Mouse (Mus musculus) cerebellum, postnatal 36 days (tissue): ENCODE measurements around the gene Vwa1.

ENCODE experiments used
- DNase-seq, 2 experiments: peaks; one replicate each; pipeline ENCODE4 v3.0.0; 2021 to 2022; ENCODE audit warnings: mixed read lengths in 2 of 2

Gene Vwa1

DNA sequence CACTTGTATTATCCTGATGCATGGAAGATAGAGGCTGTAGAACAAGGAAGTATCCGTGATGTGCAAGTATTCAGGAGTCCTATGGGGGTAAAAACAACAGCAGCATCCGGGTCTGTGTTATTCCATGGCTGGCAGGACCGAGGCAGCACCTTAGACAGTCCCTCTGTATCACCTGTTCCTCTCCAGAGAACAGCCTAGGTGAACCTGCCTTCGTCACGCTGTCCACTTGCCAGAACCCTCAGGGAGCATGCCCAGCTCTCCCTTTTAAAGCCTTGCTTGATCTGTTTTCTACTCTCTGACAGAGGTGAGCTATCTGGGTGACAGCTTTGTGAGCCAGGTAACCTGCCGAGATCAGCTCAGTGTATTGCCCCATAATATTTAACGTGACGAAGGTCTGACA, 30.0 kb downstream of the Vwa1 start:
- peak; percentile 55 to 60 for DNase-seq

DNA sequence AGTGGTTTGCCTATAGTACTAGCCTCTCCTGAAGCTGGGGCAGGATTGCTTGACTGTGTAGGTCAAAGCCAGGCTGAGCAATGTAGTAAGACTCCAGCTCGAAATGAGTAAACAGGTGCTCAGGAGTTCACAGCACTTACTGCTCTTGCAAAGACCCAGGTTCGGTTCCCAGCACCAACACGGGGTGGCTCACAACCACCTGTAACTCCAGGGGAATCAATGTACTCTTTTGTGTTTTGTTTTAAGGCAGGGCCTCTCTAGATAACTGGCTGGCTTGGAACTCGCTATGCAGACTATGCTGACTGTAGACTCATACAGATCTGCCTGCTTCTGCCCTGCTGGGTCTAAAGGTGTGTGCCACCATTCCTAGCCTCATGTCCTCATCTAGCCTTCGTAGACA, 31.8 kb downstream of the Vwa1 start:
- no peak for DNase-seq

DNA sequence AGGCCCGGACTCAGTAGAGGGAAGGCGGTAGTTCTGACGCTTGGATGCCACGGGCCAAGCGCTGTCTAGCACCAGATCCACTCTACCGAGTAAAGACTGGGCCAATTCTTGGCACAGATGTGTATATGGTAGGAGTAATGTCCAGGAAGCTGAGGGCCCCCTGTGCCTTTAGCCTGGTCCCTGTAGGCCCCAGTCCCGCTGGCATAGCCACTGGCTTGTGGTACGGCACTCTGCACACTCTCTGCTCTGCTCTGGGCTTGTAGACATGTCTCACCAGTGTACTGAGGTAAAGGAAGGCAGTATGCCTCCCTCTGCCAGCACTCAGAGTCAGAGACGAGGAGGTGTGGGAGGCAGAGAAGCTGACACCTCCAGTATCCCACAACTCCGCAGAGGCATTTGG, 33.8 kb downstream of the Vwa1 start:
- DNase-seq: peak in 1 of 2 experiments; percentile 28

DNA sequence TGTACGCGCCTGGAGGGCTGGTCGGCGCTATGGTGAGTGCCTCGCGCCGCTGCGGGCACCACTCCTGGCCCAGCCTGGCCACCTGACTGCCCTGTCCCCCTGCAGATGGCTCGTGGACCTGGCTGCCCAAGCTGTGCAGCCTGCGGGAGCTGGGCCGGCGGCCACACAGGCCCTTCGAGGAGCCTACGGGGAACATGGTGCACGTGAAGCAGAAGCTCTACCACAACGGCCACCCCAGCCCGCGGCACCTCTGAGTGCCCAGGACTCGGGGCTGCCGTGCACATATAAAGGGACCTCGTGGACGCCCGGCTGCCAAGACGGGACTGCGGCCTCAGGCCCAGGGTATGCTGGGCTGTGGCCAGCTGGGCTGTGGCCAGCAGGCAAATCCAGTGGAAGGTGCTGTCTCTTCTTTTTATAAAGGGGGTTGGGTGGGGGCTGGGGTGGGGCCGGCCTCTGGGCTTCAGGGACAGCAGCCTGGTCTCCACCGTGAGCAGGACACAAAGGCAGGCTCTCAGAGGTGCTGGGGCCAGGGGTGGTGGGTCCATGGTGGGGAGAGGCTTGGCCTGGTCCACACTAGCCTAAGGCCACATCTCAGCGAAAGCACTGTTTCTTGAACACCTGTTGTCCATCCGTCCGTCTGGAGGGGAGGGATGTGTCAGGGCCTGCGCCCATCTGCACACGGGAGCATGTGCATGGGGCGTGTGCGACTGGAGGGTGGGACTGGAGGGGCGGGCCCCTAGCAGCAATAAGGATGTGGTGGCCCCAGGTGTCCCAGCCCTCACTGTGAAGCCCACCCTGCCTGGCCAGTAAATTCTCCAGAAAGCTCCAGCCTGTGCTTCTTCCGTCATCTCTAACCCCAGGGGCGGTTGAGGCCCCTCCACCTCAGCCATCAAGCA, 34.5 kb downstream of the Vwa1 start:
- DNase-seq: peak; percentile 74 to 79

DNA sequence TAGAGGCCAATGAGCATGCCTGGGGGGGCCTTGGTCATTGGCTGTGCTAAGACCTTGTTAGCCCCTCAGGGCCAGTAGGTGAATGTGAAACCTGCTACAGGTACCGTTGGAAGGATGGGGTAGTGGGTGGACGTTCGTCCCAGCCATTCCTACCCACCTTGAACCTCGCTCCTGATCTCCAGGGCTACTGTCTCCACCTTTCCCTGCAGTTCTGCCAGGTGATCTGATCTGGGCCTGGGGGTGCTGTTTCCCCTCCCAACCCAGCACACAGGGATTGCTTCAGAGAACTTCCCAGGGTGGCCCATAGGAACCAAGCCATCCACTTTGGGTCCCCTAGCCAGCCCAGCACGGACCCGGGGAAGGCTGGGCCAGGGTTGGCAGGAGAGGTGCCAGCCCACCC, 35.3 kb downstream of the Vwa1 start:
- peak in 1 of 2 experiments; percentile 22 for DNase-seq

DNA sequence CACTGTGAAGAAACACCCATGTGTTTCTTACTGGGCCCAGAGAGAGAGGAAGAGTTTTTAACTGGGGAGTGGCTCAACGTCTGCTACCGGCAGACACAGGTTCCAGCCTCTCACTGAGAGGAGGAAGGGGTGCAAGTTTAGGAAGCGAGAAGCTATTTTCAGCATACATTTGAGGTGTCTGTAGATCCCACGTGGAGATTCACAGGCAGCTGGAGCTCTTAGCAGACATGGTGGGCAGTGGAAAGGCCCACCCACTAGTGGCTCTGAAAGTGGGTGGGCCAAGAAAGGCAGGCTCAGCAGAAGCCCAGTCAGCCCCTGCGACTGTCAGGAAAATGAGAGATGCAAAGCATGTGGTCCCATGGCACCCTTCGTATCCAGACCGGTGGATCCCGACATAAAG, 36.2 kb downstream of the Vwa1 start:
- no peak for DNase-seq

DNA sequence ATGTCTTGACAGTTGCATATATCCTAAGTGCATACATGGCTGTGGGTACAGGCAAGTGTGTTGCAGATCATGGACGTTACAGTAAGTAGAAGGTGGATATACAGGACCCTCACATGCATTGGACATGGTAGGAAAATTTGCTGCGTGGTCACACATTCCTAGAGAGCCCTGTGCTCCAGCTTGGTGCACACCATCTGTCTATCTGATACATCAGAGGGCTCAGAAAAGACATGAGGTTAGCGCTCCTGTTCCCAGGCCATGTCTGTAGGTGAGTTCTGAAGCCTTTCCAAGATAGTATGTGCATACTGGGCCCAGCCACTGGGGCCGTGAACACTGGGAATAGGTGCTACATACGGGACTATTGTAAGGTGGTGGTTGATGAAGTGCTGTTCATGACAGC, 38.1 kb downstream of the Vwa1 start:
- peak in 1 of 2 experiments; percentile 28 for DNase-seq

DNA sequence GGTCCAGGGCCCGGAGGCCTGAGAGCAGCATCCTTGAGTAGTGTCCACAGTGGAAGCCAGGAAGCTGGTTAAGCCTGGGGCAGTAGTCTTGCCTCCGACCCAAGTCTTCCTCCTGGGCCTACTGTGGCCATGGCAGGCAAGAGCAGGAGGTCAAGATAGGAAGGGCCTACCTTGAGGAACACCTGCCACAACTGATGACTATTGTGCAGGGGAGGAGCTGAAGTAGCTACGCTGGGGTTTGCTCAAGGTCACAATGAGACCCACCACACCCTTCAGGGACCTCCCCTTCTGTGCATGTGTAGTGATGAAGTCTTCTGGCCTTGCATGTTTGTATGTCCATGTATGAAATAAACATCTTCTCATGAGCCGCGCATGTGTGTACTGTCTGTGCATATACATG, 38.7 kb downstream of the Vwa1 start:
- no peak for DNase-seq

DNA sequence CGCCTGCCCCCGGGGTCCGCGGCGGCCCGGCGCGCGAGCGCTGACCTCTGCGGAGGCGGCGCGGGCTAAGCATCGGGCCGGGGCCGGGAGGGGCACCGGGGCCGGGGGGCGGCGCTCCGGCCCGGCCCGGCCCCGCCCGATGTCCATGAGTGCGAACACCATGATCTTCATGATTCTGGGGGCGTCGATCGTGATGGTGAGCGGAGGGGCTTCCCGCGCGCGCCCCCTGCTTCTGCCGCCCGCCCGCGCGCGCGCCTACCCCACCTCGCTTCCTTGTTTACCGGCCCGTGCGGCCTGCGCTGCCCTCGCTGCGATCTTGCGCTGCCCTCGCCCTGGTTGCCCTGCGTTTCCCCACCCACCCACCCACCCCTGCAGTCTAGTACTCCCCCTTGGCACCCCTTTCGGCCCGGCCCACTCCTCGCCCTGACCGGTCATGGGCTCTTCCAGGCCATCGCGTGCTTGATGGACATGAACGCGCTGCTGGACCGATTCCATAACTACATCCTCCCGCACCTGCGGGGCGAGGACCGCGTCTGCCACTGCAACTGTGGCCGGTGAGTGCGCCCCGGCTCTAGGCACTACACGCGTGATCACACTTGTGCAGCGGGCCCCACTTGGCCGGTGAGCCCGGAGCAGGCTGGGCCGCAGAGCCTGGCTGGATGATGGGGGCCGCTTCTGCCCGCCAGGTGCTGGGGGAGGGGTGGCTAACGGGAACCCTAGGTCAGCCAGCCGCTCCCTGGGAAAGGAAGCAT, 39.4 kb downstream of the Vwa1 start:
- DNase-seq: peak; percentile 80

DNA sequence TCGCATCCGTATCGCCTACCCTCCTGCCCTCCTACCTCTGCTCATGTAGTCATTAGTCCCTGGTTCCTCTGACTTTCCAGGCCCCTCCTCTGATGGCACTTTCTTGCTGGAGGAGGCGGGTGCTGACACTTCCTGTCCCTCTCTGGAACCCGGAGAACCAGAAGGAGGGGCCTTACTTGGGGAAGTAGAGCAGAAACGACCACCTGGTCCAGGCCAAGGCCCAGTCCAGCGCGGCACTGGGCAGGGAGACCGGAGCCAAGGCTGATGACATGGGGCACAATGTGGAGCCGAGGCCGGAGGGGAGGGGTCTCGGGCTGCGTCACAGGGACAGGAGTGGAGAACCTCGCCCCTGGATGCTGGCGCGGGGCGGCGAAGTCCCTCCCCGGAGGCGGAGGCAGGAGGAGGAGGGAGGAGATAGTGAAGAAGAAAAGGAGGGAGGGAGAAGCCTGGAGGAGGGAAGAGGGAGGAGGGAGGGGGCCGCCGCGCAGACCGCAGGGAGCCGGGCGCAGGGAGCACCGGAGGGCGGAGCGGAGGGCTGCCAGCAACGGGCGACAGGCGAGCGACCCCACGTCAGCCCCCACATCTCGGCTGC, 40.1 kb downstream of the Vwa1 start, which contains the start of gene Tmem240:
TSS of gene Tmem240 (plus strand) at position 451 of the 592 bp plus-strand sequence.
- DNase-seq: peak; percentile 92 to 97

DNA sequence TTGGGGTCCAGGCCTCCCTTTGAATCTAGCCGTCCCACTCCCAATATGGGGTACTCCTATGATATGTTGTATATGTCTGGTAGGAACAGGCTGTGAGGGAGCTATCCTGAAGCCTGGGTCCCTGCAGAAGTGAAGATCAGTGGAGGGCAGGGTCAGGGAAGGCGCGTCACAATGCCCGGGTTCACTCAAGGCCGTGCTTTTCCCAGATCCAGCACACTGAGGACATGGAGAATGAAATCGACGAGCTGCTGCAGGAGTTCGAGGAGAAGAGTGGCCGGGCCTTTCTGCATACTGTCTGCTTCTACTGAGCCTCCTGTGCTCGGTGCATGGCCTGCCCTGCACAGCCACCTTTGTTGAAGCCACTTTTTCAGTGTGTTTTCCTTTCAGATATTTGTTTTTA, 41.2 kb downstream of the Vwa1 start:
- DNase-seq: no peak

DNA sequence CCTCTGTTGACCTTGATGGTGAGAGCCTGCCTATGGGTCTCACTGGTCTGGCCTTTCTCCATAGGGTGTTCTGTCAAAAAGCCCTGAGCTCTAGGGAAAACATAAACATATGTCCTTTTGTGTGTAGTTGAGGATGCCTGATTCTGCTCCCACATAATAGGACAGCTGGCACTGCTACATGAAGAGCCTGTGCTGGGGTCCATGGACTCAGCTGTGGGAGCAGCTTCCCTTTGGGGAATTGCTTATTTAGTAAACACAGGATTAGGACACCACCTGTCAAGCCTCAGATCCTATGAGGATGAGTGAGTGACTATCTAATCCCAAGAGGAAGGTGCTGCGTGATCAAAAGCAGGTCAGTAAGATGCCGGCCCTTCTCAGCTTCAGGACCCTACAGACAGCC, 46.5 kb downstream of the Vwa1 start:
- no peak for DNase-seq

DNA sequence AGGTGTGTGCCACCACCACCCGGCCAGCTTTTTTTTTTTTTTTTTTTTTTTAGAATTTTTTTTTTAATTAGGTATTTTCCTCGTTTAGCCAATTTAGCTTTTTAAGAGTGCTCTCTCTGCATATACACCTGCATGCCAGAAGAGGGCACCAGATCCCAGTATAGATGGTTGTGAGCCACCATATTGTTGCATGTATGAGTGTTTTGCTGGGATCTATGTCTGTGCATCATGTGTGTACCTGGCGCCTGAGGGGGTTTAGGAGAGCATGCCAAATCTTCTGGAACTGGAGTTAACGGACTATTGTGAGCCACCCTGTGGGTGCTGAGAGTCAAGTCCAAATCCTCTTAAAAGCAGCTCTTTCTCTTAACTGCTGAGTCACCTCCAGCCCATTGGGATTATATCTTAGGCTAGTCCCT, 52.8 kb downstream of the Vwa1 start:
- peak; percentile 51 to 60 for DNase-seq
